Mouse (Mus musculus) granulocyte monocyte progenitor cell, adult 5-6 weeks (primary cell): Measurements from ENCODE around the gene Gm2174. TPM values are rescaled to one million over a fixed set of nuclear protein-coding genes. Genes with fewer than 3 reads are reported as not detected.

ENCODE experiments used
- ATAC-seq: replicated peaks from 2 replicates; pipeline ENCODE4 v1.8.0; 2016; ENCODE audit warnings: mild to moderate bottlenecking, moderate TSS enrichment, inconsistent platforms; ENCODE audit not compliant: poor library complexity, severe bottlenecking
- total RNA-seq, 2 experiments: library from RNA; stranded (forward) in 1 of 2; stranded (reverse) in 1 of 2; fragments of 200-712, 200-1000 nt in 1 of 2; fragments of >200 nt in 1 of 2; fragmentation: Nextera tagmentation in 1 of 2; gene quantifications; 2 replicates each; pipeline ENCODE4 v1.2.3; 2014 to 2017

Gene Gm2174
- total RNA-seq, 2 experiments from 2014 or later: 30.0 TPM; not detected in 1

GRCm38 (mm10) chrX:56489758-56490157 is 42.0 kb downstream of the Gm2174 start:
- peak; percentile 78 for ATAC-seq

GRCm38 (mm10) chrX:56497241-56497640 is 49.5 kb downstream of the Gm2174 start:
- no peak for ATAC-seq

Other genes starting within 250 kb of the Gm2174 start
- gene Gm773, start 235.1 kb upstream of the Gm2174 start, total RNA-seq (2014; fragmentation: Nextera tagmentation): not detected in 2 replicates
- not detected in 2 replicates for gene Gm773, start 235.1 kb upstream of the Gm2174 start, total RNA-seq (2017)
- 1.2 and 4.4 TPM in 2 replicates for gene Zfp449, start 101.6 kb upstream of the Gm2174 start, total RNA-seq (2014; fragmentation: Nextera tagmentation)
- gene Zfp449, start 101.6 kb upstream of the Gm2174 start, total RNA-seq (2017): 1.1 and 1.4 TPM in 2 replicates
- 1.2 TPM in 2 replicates for gene Smim10l2a, start 73.4 kb upstream of the Gm2174 start, total RNA-seq (2014; fragmentation: Nextera tagmentation)
- 0.46 and 0.82 TPM in 2 replicates for gene Smim10l2a, start 73.4 kb upstream of the Gm2174 start, total RNA-seq (2017)
- gene Ints6l, start 6.9 kb downstream of the Gm2174 start, total RNA-seq (2014; fragmentation: Nextera tagmentation): 39.9 and 96.1 TPM in 2 replicates
- gene Ints6l, start 6.9 kb downstream of the Gm2174 start, total RNA-seq (2017): 48.0 and 62.4 TPM in 2 replicates
- gene Gm10477, start 76.8 kb downstream of the Gm2174 start, total RNA-seq (2014; fragmentation: Nextera tagmentation): not detected in 2 replicates
- not detected in 2 replicates for gene Gm10477, start 76.8 kb downstream of the Gm2174 start, total RNA-seq (2017)
- gene Gm648, start 101.6 kb downstream of the Gm2174 start, total RNA-seq (2014; fragmentation: Nextera tagmentation): not detected in 2 replicates
- gene Gm648, start 101.6 kb downstream of the Gm2174 start, total RNA-seq (2017): not detected in 2 replicates
- gene Mmgt1, start 150.1 kb downstream of the Gm2174 start, total RNA-seq (2014; fragmentation: Nextera tagmentation): 22.8 and 27.3 TPM in 2 replicates
- gene Mmgt1, start 150.1 kb downstream of the Gm2174 start, total RNA-seq (2017): 23.0 and 28.5 TPM in 2 replicates
- gene Slc9a6, start 161.8 kb downstream of the Gm2174 start, total RNA-seq (2014; fragmentation: Nextera tagmentation): 3.4 and 7.6 TPM in 2 replicates
- gene Slc9a6, start 161.8 kb downstream of the Gm2174 start, total RNA-seq (2017): 11.4 and 11.6 TPM in 2 replicates